Mouse (Mus musculus): ENCODE measurements around the gene Grip1.

Gene Grip1

GRCm38 (mm10) chr10:119453431-119454105 is at the start of gene Grip1:
Gene Grip1, plus strand, starts transcription at chr10:119453830.
- peak; percentile 65 to 74 for DNase-seq

GRCm38 (mm10) chr10:119405103-119405502 is 48.5 kb upstream of the Grip1 start:
- no peak for DNase-seq

- DNase-seq = no peak
Observed at GRCm38 (mm10) chr10:119405612-119406011, 48.0 kb upstream of the Grip1 start.

- peak; percentile 19 to 38 for DNase-seq
Observed at GRCm38 (mm10) chr10:119408327-119408726, 45.3 kb upstream of the Grip1 start.

GRCm38 (mm10) chr10:119413238-119413637 is 40.4 kb upstream of the Grip1 start:
- no peak for DNase-seq

GRCm38 (mm10) chr10:119415106-119415505 is 38.5 kb upstream of the Grip1 start:
- no peak for DNase-seq

GRCm38 (mm10) chr10:119421418-119421817 is 32.2 kb upstream of the Grip1 start:
- DNase-seq = no peak

- DNase-seq = no peak
Observed at GRCm38 (mm10) chr10:119423821-119424534, 29.7 kb upstream of the Grip1 start.

GRCm38 (mm10) chr10:119427653-119428052 is 26.0 kb upstream of the Grip1 start:
- DNase-seq = no peak

GRCm38 (mm10) chr10:119428106-119428505 is 25.5 kb upstream of the Grip1 start:
- DNase-seq = no peak

GRCm38 (mm10) chr10:119430240-119430639 is 23.4 kb upstream of the Grip1 start:
- no peak for DNase-seq

GRCm38 (mm10) chr10:119431801-119432200 is 21.8 kb upstream of the Grip1 start:
- DNase-seq = no peak

- DNase-seq = no peak
Observed at GRCm38 (mm10) chr10:119435818-119436217, 17.8 kb upstream of the Grip1 start.

GRCm38 (mm10) chr10:119437319-119437718 is 16.3 kb upstream of the Grip1 start:
- no peak for DNase-seq

GRCm38 (mm10) chr10:119441743-119442142 is 11.9 kb upstream of the Grip1 start:
- peak in 1 of 2 experiments; percentile 10 for DNase-seq

- DNase-seq = peak in 1 of 2 experiments; percentile 24
Observed at GRCm38 (mm10) chr10:119447392-119447914, 6.2 kb upstream of the Grip1 start.

GRCm38 (mm10) chr10:119447930-119448329 is 5.7 kb upstream of the Grip1 start:
- DNase-seq = no peak

- DNase-seq = no peak
Observed at GRCm38 (mm10) chr10:119452698-119453097, 932 bp upstream of the Grip1 start.

- DNase-seq = peak; percentile 63 to 77
Observed at GRCm38 (mm10) chr10:119454106-119454667, 557 bp downstream of the Grip1 start.

- DNase-seq = peak; percentile 39 to 52
Observed at GRCm38 (mm10) chr10:119454668-119455542, 1.3 kb downstream of the Grip1 start.

- no peak for DNase-seq
Observed at GRCm38 (mm10) chr10:119455543-119455940, 1.9 kb downstream of the Grip1 start.

- DNase-seq = no peak
Observed at GRCm38 (mm10) chr10:119457121-119457520, 3.5 kb downstream of the Grip1 start.

GRCm38 (mm10) chr10:119458991-119459390 is 5.4 kb downstream of the Grip1 start:
- no peak for DNase-seq
